Mouse (Mus musculus): ENCODE measurements around the gene Nab2. TPM values are rescaled to one million over a fixed set of nuclear protein-coding genes. Genes with fewer than 3 reads are reported as not detected.

Nab2 gene
- total RNA-seq, 2 experiments from 2014 or later = 43.0 to 46.0 TPM

- DNase-seq (ENCODE audit: extremely low spot score in 1 of 2, low spot score in 1 of 2) = no peak
Measured at GRCm38 (mm10) chr10:127652906-127653638, 15.3 kb downstream of the Nab2 start.

GRCm38 (mm10) chr10:127645791-127646190, 22.6 kb downstream of the Nab2 start:
- no peak for DNase-seq (ENCODE audit: extremely low spot score in 1 of 2, low spot score in 1 of 2)

GRCm38 (mm10) chr10:127643553-127644238, 24.7 kb downstream of the Nab2 start:
- no peak for DNase-seq (ENCODE audit: extremely low spot score in 1 of 2, low spot score in 1 of 2)

GRCm38 (mm10) chr10:127642772-127643552, 25.4 kb downstream of the Nab2 start, which contains the start of gene Stat6:
Gene Stat6 (plus strand): TSS chr10:127642986.
- DNase-seq (ENCODE audit: extremely low spot score in 1 of 2, low spot score in 1 of 2) = peak in 1 of 2 experiments; percentile 35

GRCm38 (mm10) chr10:127641861-127642771, 26.3 kb downstream of the Nab2 start:
- DNase-seq (ENCODE audit: extremely low spot score in 1 of 2, low spot score in 1 of 2) = peak; percentile 87 to 96

- no peak for DNase-seq (ENCODE audit: extremely low spot score in 1 of 2, low spot score in 1 of 2)
Measured at GRCm38 (mm10) chr10:127640421-127640820, 27.9 kb downstream of the Nab2 start.

GRCm38 (mm10) chr10:127632668-127633271, 35.6 kb downstream of the Nab2 start:
- no peak for DNase-seq (ENCODE audit: extremely low spot score in 1 of 2, low spot score in 1 of 2)

- no peak for DNase-seq (ENCODE audit: extremely low spot score in 1 of 2, low spot score in 1 of 2)
Measured at GRCm38 (mm10) chr10:127631261-127632214, 36.8 kb downstream of the Nab2 start.

GRCm38 (mm10) chr10:127626433-127626832, 41.9 kb downstream of the Nab2 start:
- DNase-seq (ENCODE audit: extremely low spot score in 1 of 2, low spot score in 1 of 2) = peak in 1 of 2 experiments; percentile 61

- no peak for DNase-seq (ENCODE audit: extremely low spot score in 1 of 2, low spot score in 1 of 2)
Measured at GRCm38 (mm10) chr10:127623439-127624216, 44.7 kb downstream of the Nab2 start.

- no peak for DNase-seq (ENCODE audit: extremely low spot score in 1 of 2, low spot score in 1 of 2)
Measured at GRCm38 (mm10) chr10:127622661-127623060, 45.7 kb downstream of the Nab2 start.

GRCm38 (mm10) chr10:127622057-127622392, 46.3 kb downstream of the Nab2 start:
- DNase-seq (ENCODE audit: extremely low spot score in 1 of 2, low spot score in 1 of 2) = no peak

- DNase-seq (ENCODE audit: extremely low spot score in 1 of 2, low spot score in 1 of 2) = peak; percentile 79 to 90
Measured at GRCm38 (mm10) chr10:127621191-127622056, 46.9 kb downstream of the Nab2 start.

- DNase-seq (ENCODE audit: extremely low spot score in 1 of 2, low spot score in 1 of 2) = peak in 1 of 2 experiments; percentile 58
Measured at GRCm38 (mm10) chr10:127620406-127621190, 47.8 kb downstream of the Nab2 start, which contains the start of gene Lrp1. Gene Lrp1 (minus strand): TSS chr10:127621148.

GRCm38 (mm10) chr10:127619941-127620405, 48.4 kb downstream of the Nab2 start:
- DNase-seq (ENCODE audit: extremely low spot score in 1 of 2, low spot score in 1 of 2) = no peak
